Mouse (Mus musculus): ENCODE measurements around the gene Lasp1. TPM values are rescaled to one million over a fixed set of nuclear protein-coding genes. Genes with fewer than 3 reads are reported as not detected.

The Lasp1 gene
- total RNA-seq (2021), result 10 to 100 TPM; 37.7 to 40.7 TPM

GRCm38 (mm10) chr11:97798782-97799145, at the start of gene Lasp1:
Lasp1 (plus strand) TSS chr11:97799000.
- intact Hi-C loops (cut with DNase I), result loop anchor here (1.0 to 10.0 kb wide), 3 partner anchors 43 to 406 kb away; partner anchors contain the start of gene Cdk12

GRCm38 (mm10) chr11:97753277-97753676, 45.5 kb upstream of the Lasp1 start:
- intact Hi-C loops (cut with DNase I), result no loop called here
- no peak for DNase-seq

More at GRCm38 (mm10) chr11:97798782-97799145, at the start of gene Lasp1:
- DNase-seq, result peak; percentile 87 to 92

GRCm38 (mm10) chr11:97758125-97758524, 40.7 kb upstream of the Lasp1 start:
- intact Hi-C loops (cut with DNase I), result no loop called here
- DNase-seq, result no peak

- DNase-seq, result no peak
- intact Hi-C loops (cut with DNase I), result no loop called here
These were observed 39.9 kb upstream of the Lasp1 start for GRCm38 (mm10) chr11:97758942-97759341.

GRCm38 (mm10) chr11:97761638-97762037, 37.2 kb upstream of the Lasp1 start:
- intact Hi-C loops (cut with DNase I), result no loop called here
- DNase-seq, result no peak

- intact Hi-C loops (cut with DNase I), result loop anchor here (2.0 kb wide), 1 partner anchor 14 kb away; no protein-coding TSS in a partner anchor
- DNase-seq, result peak; percentile 95 to 96
These were observed 32.5 kb upstream of the Lasp1 start, which contains the start of gene Cwc25 for GRCm38 (mm10) chr11:97766154-97766881. Cwc25 (minus strand) TSS chr11:97766556.

- no peak for DNase-seq
- intact Hi-C loops (cut with DNase I), result no loop called here
These were observed 29.1 kb upstream of the Lasp1 start for GRCm38 (mm10) chr11:97769704-97770103.

- no peak for DNase-seq
- intact Hi-C loops (cut with DNase I), result no loop called here
These were observed 27.4 kb upstream of the Lasp1 start for GRCm38 (mm10) chr11:97771410-97771809.

GRCm38 (mm10) chr11:97775186-97775585, 23.6 kb upstream of the Lasp1 start:
- DNase-seq, result no peak
- intact Hi-C loops (cut with DNase I), result no loop called here

GRCm38 (mm10) chr11:97775808-97776496, 22.8 kb upstream of the Lasp1 start, which contains the start of gene 1700001P01Rik:
1700001P01Rik (minus strand) TSS chr11:97775918.
- DNase-seq, result no peak
- intact Hi-C loops (cut with DNase I), result no loop called here

GRCm38 (mm10) chr11:97776497-97777128, 22.2 kb upstream of the Lasp1 start:
- DNase-seq, result no peak
- intact Hi-C loops (cut with DNase I), result no loop called here

- intact Hi-C loops (cut with DNase I), result no loop called here
- no peak for DNase-seq
These were observed 21.7 kb upstream of the Lasp1 start for GRCm38 (mm10) chr11:97777129-97777529.

GRCm38 (mm10) chr11:97778918-97779317, 19.9 kb upstream of the Lasp1 start:
- intact Hi-C loops (cut with DNase I), result no loop called here
- no peak for DNase-seq

- DNase-seq, result no peak
- intact Hi-C loops (cut with DNase I), result loop anchor here (2.0 kb wide), 1 partner anchor 13 kb away; the partner anchor contains the start of gene Cwc25
These were observed 18.7 kb upstream of the Lasp1 start for GRCm38 (mm10) chr11:97779968-97780701.

- intact Hi-C loops (cut with DNase I), result loop anchor here (2.0 kb wide), 1 partner anchor 15 kb away; the partner anchor contains the start of gene Cwc25
- DNase-seq, result no peak
These were observed 17.3 kb upstream of the Lasp1 start for GRCm38 (mm10) chr11:97781478-97781831.

GRCm38 (mm10) chr11:97781832-97782563, 16.8 kb upstream of the Lasp1 start, which contains the start of gene Rpl23:
Rpl23 (minus strand) TSS chr11:97782437.
- peak; percentile 99 for DNase-seq
- intact Hi-C loops (cut with DNase I), result loop anchor here (2.0 kb wide), 1 partner anchor 15 kb away; the partner anchor contains the start of gene Cwc25

- intact Hi-C loops (cut with DNase I), result no loop called here
- no peak for DNase-seq
These were observed 16.3 kb upstream of the Lasp1 start for GRCm38 (mm10) chr11:97782564-97782895.

- intact Hi-C loops (cut with DNase I), result no loop called here
- no peak for DNase-seq
These were observed 10.8 kb upstream of the Lasp1 start for GRCm38 (mm10) chr11:97787961-97788360.

- no peak for DNase-seq
- intact Hi-C loops (cut with DNase I), result loop anchor here (10.0 kb wide), 1 partner anchor 415 kb away; the partner anchor contains the start of gene Cdk12
These were observed 9.1 kb upstream of the Lasp1 start for GRCm38 (mm10) chr11:97789727-97790126.
